Mouse (Mus musculus) brown adipose tissue, adult 24 weeks (tissue): ENCODE results near the gene Btbd35f4. TPM values are rescaled to one million over a fixed set of nuclear protein-coding genes. Genes with fewer than 3 reads are reported as not detected.
"Not testable (repeated sequence)": the region's sequence is repeated elsewhere in the genome, so short reads cannot be mapped to it uniquely, and the experiment has no call there.

Source experiments
- H3K27ac ChIP-seq: fragments of 200-500 bp; replicated peaks from 2 replicates; pipeline ENCODE4 v1.5.1; 2012; ENCODE audit warnings: low read depth, mild to moderate bottlenecking, low read length
- H3K4me1 ChIP-seq: fragments of 200-500 bp; 2 replicates; pipeline ENCODE4 v1.6.1; 2012; ENCODE audit warnings: low read length, mixed read lengths; ENCODE audit not compliant: control insufficient read depth, insufficient read depth, insufficient read length
- H3K4me3 ChIP-seq: fragments of 200-500 bp; 2 replicates; pipeline ENCODE4 v1.5.1; 2012; ENCODE audit warnings: low read depth, mild to moderate bottlenecking, low read length, moderate library complexity; ENCODE audit not compliant: insufficient read depth
- polyA plus RNA-seq: library from polyadenylated mRNA; stranded (reverse); fragments of >200 nt; gene quantifications from 2 replicates; pipeline ENCODE4 v1.2.4, GENCODE M21; 2012; ENCODE audit not compliant: missing spikeins, insufficient read depth, insufficient read length

Btbd35f4 gene
- not detected in 2 replicates for polyA plus RNA-seq

DNA sequence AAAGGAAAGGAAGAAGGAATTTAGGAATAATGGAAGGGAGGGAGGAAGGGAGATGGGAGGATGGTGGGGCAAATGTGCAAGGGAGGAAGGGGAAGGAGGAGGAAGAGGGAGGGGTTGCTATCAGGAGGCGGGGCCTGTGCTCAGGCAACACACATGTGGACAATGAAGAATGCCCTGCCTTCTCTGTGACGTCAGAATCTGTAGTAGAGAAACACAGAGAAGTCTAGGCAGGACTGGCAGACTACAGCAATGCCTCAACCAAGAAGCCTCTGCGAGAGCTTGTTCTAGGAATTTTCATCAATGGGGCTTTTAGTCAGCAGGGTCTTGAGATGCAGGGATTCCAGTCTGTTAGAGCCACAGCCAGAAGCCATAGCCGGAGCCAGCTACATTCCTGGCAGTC lies at the start of gene Btbd35f4:
Btbd35f4 (plus strand) TSS at position 301 of the 400 bp plus-strand sequence.
- not testable (repeated sequence) for H3K27ac ChIP-seq, H3K4me1 ChIP-seq, H3K4me3 ChIP-seq

DNA sequence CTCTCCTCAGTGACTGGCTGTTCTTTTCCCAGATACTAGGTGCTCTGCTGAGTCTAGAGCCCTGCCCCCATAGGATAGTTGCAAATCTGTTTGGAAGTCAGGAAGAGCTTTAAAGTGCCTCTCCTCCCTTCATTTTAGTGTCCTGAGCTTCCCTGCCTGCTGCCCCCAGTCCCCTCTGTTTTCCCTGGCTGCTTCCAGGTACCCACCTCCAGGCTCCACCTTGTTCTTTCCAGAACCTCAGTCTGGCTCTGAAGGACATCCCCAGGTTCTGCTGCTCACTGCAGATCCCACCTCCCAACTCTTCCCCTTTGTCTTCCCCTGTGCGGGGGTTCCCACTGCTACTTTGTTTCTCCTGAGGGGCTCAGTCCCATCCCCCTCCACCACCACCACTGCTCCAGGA lies 39.7 kb downstream of the Btbd35f4 start:
- H3K4me3 ChIP-seq, H3K4me1 ChIP-seq, H3K27ac ChIP-seq: not testable (repeated sequence)

Other genes with a start within 250 kb of the Btbd35f4 start
- gene Btbd35f27, start 151.6 kb downstream of the Btbd35f4 start, polyA plus RNA-seq = not detected in 2 replicates